Mouse (Mus musculus) hindbrain, embryonic 15.5 days (tissue): ENCODE measurements around the gene Ccdc14. TPM values are rescaled to one million over a fixed set of nuclear protein-coding genes. Genes with fewer than 3 reads are reported as not detected.
"Not testable (repeated sequence)": the region's sequence is repeated elsewhere in the genome, so short reads cannot be mapped to it uniquely, and the experiment has no call there.

ENCODE experiments used
- ATAC-seq: fragments of 200-750 bp; cut with Nextera tagmentation; 2 replicates; pipeline ENCODE4 v1.8.0; 2017; ENCODE audit warnings: low read depth, moderate number of reproducible peaks, moderate TSS enrichment; ENCODE audit not compliant: low FRiP score
- H3K27ac ChIP-seq: fragments of 300-500 bp; sonication (generic); replicated peaks from 2 replicates; pipeline ENCODE4 v1.5.1; 2015; ENCODE audit warnings: mild to moderate bottlenecking, inconsistent platforms
- H3K27me3 ChIP-seq: fragments of 300-500 bp; sonication (generic); 2 replicates; pipeline ENCODE4 v1.6.1; 2015; ENCODE audit warnings: control low read depth, inconsistent platforms
- H3K36me3 ChIP-seq: fragments of 300-500 bp; sonication (generic); 2 replicates; pipeline ENCODE4 v1.6.1; 2015; ENCODE audit warnings: control low read depth, inconsistent platforms
- H3K4me1 ChIP-seq: fragments of 300-500 bp; sonication (generic); replicated peaks from 2 replicates; pipeline ENCODE4 v1.6.1; 2015; ENCODE audit warnings: control low read depth, inconsistent platforms
- H3K4me2 ChIP-seq: fragments of 300-500 bp; sonication (generic); 2 replicates; pipeline ENCODE4 v1.6.1; 2015; ENCODE audit warnings: moderate library complexity, mild to moderate bottlenecking, inconsistent platforms
- H3K4me3 ChIP-seq: fragments of 300-500 bp; sonication (generic); 2 replicates; pipeline ENCODE4 v1.5.1; 2015; ENCODE audit warnings: mild to moderate bottlenecking, inconsistent platforms
- H3K9ac ChIP-seq: fragments of 300-500 bp; sonication (generic); 2 replicates; pipeline ENCODE4 v1.6.1; 2015; ENCODE audit warnings: inconsistent platforms
- H3K9me3 ChIP-seq: fragments of 300-500 bp; sonication (generic); 2 replicates; pipeline ENCODE4 v1.6.1; 2016; ENCODE audit warnings: control low read depth, inconsistent platforms
- WGBS: fragments of 180-500 bp; shearing (Covaris S2); methylation state at CpG from one replicate; pipeline ENCODE4 v1.1.7; 2015; 5-methylcytosine and 5-hydroxymethylcytosine counted together
- polyA plus RNA-seq: library from polyadenylated mRNA; unstranded; fragments of >200 nt; fragmentation: Nextera tagmentation; extraction: Ambion mirVana; gene quantifications from 2 replicates; pipeline ENCODE4 v1.2.1, GENCODE M21; 2015

The Ccdc14 gene
- polyA plus RNA-seq, 1 experiment from 2014 or later: 3.8 TPM

DNA sequence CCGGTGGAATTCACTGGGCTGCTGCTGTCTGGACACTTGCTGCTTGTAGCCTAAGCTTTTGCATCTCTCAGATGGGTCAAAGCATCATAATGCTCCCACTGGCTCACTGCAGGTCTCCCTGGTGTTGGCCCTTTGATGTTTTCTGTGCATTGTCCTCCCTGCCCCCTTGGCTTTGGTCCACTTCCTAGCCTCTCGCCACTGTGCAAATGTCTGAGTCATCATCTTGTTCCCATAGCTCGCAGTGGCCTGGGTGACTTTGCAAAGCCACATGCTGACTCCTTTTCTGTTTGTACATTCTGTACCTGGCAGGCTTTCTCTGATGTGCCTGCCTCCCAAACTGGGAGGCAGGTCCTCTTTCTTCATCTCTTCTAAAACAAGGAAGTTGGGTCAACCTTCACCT, 17.6 kb upstream of the Ccdc14 start:
- no peak overlapping the region for H3K9ac ChIP-seq
- no peaks in the 10 kb centered on the region for H3K4me1 ChIP-seq
- H3K4me2 ChIP-seq: no peak overlapping the region
- no peak overlapping the region for H3K27ac ChIP-seq
- no peaks in the 10 kb centered on the region for H3K36me3 ChIP-seq
- no peak for ATAC-seq
- peaks cover 5% of the 10 kb centered on the region; the same call in 1 of the 2 replicates for H3K27me3 ChIP-seq
- 55% methylated on average over 3 of the region's 3 CpGs for WGBS
- H3K9me3 ChIP-seq: no peaks in the 10 kb centered on the region
- no peak overlapping the region for H3K4me3 ChIP-seq

DNA sequence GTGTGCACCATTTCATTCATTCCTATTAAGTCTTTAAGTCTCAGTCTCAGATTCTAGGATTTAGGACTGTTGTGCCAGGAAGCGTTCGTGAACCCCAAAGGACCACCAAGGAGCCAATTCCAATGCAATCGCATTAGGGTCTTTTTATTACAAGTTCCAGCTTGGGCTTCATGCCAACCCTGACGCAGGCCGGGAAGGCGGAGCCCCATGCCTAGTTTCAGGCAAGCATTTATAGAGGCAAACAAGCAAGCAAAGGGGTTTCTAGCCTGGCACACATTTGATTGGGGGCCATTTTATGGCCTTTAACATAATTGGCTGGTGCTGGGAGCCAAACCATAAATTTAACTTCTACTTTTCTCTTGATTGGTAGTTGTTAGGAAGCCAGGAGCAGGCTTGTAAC, 16.1 kb upstream of the Ccdc14 start:
- Histone ChIP-seq H3K36me3 (no peaks in the 10 kb centered on the region), H3K27ac (no peak overlapping the region), H3K9ac (no peak overlapping the region), H3K4me3 (no peak overlapping the region), H3K4me2 (no peak overlapping the region), H3K9me3 (no peaks in the 10 kb centered on the region), H3K27me3 (no peaks in the 10 kb centered on the region), H3K4me1 (no peaks in the 10 kb centered on the region)
- WGBS: 60% methylated on average over 6 of the region's 6 CpGs
- no peak for ATAC-seq

- H3K9me3 ChIP-seq: no peaks in the 10 kb centered on the region
- H3K36me3 ChIP-seq: no peaks in the 10 kb centered on the region
- no peaks in the 10 kb centered on the region for H3K4me1 ChIP-seq
- H3K27me3 ChIP-seq: no peaks in the 10 kb centered on the region
- no peak overlapping the region for H3K4me2 ChIP-seq
- H3K9ac ChIP-seq: no peak overlapping the region
- ATAC-seq: no peak
- H3K27ac ChIP-seq: no peak overlapping the region
- no peak overlapping the region for H3K4me3 ChIP-seq
Observed at GRCm38 (mm10) chr16:34681823-34682222, 8.6 kb upstream of the Ccdc14 start.

DNA sequence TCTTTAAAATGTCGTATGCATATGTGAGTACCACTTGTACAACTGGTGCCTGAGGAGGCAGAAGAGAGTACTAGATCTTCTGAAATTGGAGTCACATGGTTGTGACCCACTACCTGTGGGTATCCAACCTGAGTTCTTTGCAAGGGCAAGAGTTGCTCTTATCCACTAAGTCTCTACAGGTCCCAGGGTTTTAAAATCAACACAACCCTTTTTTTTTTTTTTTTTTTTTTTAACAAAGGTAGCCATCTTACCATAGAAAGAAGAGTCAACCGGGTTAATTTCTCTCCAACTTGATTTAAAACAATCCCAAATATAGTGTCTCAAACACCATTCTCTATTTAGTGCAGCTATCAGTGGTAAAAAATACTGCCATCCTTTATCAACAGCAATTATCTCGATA, 537 bp upstream of the Ccdc14 start:
- Histone ChIP-seq H3K27ac (peak overlapping the region; percentile 89; the same call in 1 of the 2 replicates), H3K27me3 (no peaks in the 10 kb centered on the region), H3K4me2 (peak overlapping the region; percentile 92), H3K4me1 (peaks cover 7% of the 10 kb centered on the region), H3K4me3 (peak overlapping the region; percentile 82), H3K9me3 (no peaks in the 10 kb centered on the region), H3K36me3 (no peaks in the 10 kb centered on the region), H3K9ac (no peak overlapping the region)
- ATAC-seq: no peak
- WGBS: 70% methylated on average over 3 of the region's 3 CpGs

- H3K4me2 ChIP-seq: peak overlapping the region; percentile 92
- H3K4me1 ChIP-seq: peaks cover 7% of the 10 kb centered on the region
- H3K9ac ChIP-seq: peak overlapping the region; percentile 64
- ATAC-seq: no peak
- WGBS: 11% methylated on average over 11 of the region's 11 CpGs
- H3K27ac ChIP-seq: peak overlapping the region; percentile 89; the same call in 1 of the 2 replicates
- no peaks in the 10 kb centered on the region for H3K36me3 ChIP-seq
- H3K27me3 ChIP-seq: no peaks in the 10 kb centered on the region
- H3K4me3 ChIP-seq: peak overlapping the region; percentile 82
- no peaks in the 10 kb centered on the region for H3K9me3 ChIP-seq
Observed at GRCm38 (mm10) chr16:34691156-34691555, 740 bp downstream of the Ccdc14 start.

DNA sequence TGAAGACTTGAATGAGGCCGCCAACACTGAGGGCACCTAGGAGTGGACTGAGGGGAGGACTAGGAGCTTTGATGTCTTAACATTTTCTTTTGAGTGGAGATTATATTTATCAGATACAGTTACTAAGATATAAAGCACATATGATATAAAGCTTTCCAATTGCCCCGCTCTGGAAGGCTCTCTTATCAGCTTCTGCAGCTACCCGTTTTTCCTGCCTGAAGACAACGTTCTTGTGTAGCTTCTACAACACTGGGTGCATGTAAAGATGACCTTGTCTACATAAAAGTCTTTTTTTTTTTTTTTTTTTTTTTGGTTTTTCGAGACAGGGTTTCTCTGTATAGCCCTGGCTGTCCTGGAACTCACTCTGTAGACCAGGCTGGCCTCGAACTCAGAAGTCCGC, 4.1 kb downstream of the Ccdc14 start:
- Histone ChIP-seq H3K4me1 (peaks cover 7% of the 10 kb centered on the region), H3K9ac (no peak overlapping the region), H3K27me3 (no peaks in the 10 kb centered on the region), H3K4me2 (no peak overlapping the region), H3K9me3 (no peaks in the 10 kb centered on the region), H3K4me3 (no peak overlapping the region), H3K27ac (no peak overlapping the region), H3K36me3 (no peaks in the 10 kb centered on the region; the same call in 1 of the 2 replicates)
- ATAC-seq: no peak
- WGBS: 96% methylated on average over 6 of the region's 7 CpGs

GRCm38 (mm10) chr16:34698721-34699120, 8.3 kb downstream of the Ccdc14 start:
- WGBS: 74% methylated on average over 3 of the region's 3 CpGs
- not testable (repeated sequence) for H3K27ac ChIP-seq, H3K27me3 ChIP-seq, H3K9me3 ChIP-seq, H3K4me2 ChIP-seq, H3K9ac ChIP-seq, H3K4me3 ChIP-seq, H3K4me1 ChIP-seq, H3K36me3 ChIP-seq, ATAC-seq

- H3K36me3 ChIP-seq: no peaks in the 10 kb centered on the region; the same call in 1 of the 2 replicates
- no peaks in the 10 kb centered on the region for H3K4me1 ChIP-seq
- ATAC-seq: peak; percentile 83
- no peaks in the 10 kb centered on the region for H3K27me3 ChIP-seq
- H3K27ac ChIP-seq: no peak overlapping the region
- WGBS: 25% methylated on average over 7 of the region's 7 CpGs
- H3K4me2 ChIP-seq: no peak overlapping the region
- H3K9me3 ChIP-seq: no peaks in the 10 kb centered on the region
- no peak overlapping the region for H3K4me3 ChIP-seq
- H3K9ac ChIP-seq: no peak overlapping the region
Observed at GRCm38 (mm10) chr16:34700165-34700827, 9.9 kb downstream of the Ccdc14 start.

DNA sequence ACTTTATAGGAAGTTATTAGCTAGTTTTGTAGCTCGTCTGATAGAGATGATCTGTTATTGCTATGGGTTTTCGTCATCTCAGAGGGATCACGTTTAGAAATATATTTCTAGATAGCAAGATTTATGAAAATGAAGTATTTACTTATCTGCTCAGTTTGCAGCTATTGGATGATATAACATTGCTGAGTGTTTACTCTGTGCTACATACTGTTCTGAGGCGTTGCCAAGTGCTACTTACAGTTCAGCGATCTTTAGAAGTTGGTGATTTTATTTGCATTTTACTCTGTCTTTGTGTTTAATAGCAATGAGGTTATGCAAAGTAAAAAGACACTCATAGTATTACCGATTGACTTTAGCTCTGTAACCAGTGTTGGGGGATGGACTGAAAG, 10.4 kb downstream of the Ccdc14 start:
- H3K27ac ChIP-seq: no peak overlapping the region
- WGBS: 87% methylated on average over 6 of the region's 6 CpGs

DNA sequence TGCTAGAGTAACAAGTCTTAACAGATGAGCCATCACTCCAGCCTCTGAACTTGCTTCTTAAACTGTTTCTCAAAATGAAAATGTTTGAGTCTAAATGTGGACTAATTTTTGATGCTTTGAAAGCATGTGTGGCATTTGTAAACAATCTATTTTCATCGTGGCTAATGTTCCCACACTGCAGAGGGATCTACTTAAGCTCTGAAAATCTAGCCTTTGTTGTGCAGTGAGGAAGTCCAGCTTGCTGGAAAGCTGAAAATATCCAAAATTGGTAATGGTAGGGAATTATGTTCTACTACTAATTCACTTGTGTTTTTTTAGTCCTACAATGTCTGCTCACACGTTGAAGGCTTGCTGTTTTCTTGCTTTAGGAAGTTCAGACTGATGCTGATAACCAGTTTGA, 15.6 kb downstream of the Ccdc14 start:
- ATAC-seq: no peak
- Histone ChIP-seq H3K4me2 (no peak overlapping the region), H3K9me3 (no peaks in the 10 kb centered on the region), H3K27ac (no peak overlapping the region), H3K27me3 (no peaks in the 10 kb centered on the region), H3K9ac (no peak overlapping the region), H3K4me1 (no peaks in the 10 kb centered on the region), H3K36me3 (peaks cover 8% of the 10 kb centered on the region; the same call in 1 of the 2 replicates), H3K4me3 (no peak overlapping the region)
- WGBS: 90% methylated on average over 2 of the region's 2 CpGs

More for the DNA sequence above, 10.4 kb downstream of the Ccdc14 start:
- no peak overlapping the region for H3K4me3 ChIP-seq
- H3K36me3 ChIP-seq: peaks cover 3% of the 10 kb centered on the region; the same call in 1 of the 2 replicates
- H3K4me2 ChIP-seq: no peak overlapping the region
- H3K4me1 ChIP-seq: no peaks in the 10 kb centered on the region
- no peaks in the 10 kb centered on the region for H3K27me3 ChIP-seq
- no peaks in the 10 kb centered on the region for H3K9me3 ChIP-seq
- no peak overlapping the region for H3K9ac ChIP-seq
- ATAC-seq: no peak

DNA sequence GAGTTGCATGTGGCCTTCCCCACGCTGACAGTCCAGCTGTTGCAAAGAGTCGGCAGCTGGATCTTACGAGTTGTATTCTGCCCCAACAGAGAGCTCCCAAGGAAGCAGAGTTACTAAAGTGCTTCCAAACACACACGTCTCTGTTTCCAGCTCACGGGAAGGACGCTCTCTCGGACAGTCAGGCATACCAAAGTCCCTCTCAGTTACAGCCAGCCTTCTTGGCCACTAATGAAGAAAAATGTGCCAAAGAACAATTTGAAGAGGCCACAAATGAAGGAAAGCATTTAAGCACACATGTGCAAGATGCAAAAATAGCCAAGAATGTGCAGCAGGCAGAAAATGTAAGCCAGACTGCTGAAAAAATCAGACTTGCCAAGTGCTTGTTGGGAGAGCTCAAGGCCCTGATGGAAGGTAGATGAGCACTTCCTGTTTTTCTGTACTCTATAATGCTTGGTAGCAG, 16.1 kb downstream of the Ccdc14 start:
- no peak overlapping the region for H3K9ac ChIP-seq
- no peak for ATAC-seq
- peaks cover 8% of the 10 kb centered on the region; the same call in 1 of the 2 replicates for H3K36me3 ChIP-seq
- no peak overlapping the region for H3K27ac ChIP-seq
- no peaks in the 10 kb centered on the region for H3K4me1 ChIP-seq
- no peak overlapping the region for H3K4me2 ChIP-seq
- no peaks in the 10 kb centered on the region for H3K27me3 ChIP-seq
- 85% methylated on average over 7 of the region's 7 CpGs for WGBS
- no peaks in the 10 kb centered on the region for H3K9me3 ChIP-seq
- H3K4me3 ChIP-seq: no peak overlapping the region

- ATAC-seq: no peak
- Histone ChIP-seq H3K27ac (no peak overlapping the region), H3K4me1 (no peaks in the 10 kb centered on the region), H3K9me3 (no peaks in the 10 kb centered on the region), H3K27me3 (no peaks in the 10 kb centered on the region), H3K4me3 (no peak overlapping the region), H3K4me2 (no peak overlapping the region), H3K36me3 (peaks cover 3% of the 10 kb centered on the region; the same call in 1 of the 2 replicates), H3K9ac (no peak overlapping the region)
- 87% methylated on average over 3 of the region's 3 CpGs for WGBS
Observed at GRCm38 (mm10) chr16:34711481-34711880, 21.1 kb downstream of the Ccdc14 start.

DNA sequence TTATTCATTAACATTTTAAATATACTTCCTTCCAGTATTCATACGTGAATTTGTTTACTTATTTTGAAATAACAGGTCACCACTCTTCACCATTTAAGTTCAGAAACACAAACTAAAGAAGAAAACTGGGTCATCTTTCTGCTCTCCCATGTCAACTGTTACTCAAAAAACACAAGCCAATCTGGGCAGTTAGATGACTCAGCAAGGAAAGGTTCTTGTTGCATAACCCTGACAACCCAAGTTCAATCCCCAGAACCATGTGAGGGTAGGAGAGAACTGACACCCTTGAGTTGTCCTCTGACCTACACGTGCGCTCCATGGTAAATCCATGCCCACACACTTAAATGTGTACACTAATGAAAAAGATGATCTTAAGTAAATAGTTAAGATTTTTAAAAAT, 34.7 kb downstream of the Ccdc14 start:
- Histone ChIP-seq H3K27me3 (no peaks in the 10 kb centered on the region), H3K27ac (no peak overlapping the region), H3K4me1 (no peaks in the 10 kb centered on the region), H3K9me3 (no peaks in the 10 kb centered on the region; the same call in 1 of the 2 replicates), H3K9ac (no peak overlapping the region), H3K4me3 (no peak overlapping the region), H3K4me2 (no peak overlapping the region), H3K36me3 (0 out of 2 replicates have a peak, but pooled peaks cover 5% of the 10 kb centered on the region)
- no peak for ATAC-seq
- 96% methylated on average over 3 of the region's 3 CpGs for WGBS
